Mouse (Mus musculus): ENCODE results near the gene Hormad1.

DNA sequence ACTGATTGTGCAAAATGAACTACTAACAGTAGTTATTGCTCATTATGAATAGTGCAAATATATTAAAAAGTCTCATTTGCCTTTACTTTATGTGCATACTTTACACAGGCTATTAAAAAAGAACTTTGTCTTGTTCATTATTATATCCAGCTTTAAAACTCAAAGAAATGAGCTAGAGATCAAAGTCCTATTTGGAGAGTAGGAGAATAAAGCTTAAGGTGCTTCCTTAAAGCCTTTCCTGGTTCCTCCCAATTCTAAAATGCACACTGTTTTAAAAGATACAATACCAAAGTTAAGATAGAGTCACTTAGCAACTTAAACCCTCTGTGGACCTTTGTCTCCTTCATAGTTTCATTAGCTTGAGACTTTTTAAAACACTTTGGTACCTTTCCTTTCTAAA, 39.3 kb downstream of the Hormad1 start:
- TF ChIP-seq CTCF (IDR thresholded peaks at IDR 0.05; ENCODE audit: borderline replicate concordance, insufficient read depth, low read length), result no peak
- TF ChIP-seq POLR2A (IDR thresholded peaks at IDR 0.05; ENCODE audit: low read depth, low read length), result no peak
